Mouse (Mus musculus): Measurements from ENCODE around the gene Lrch1. TPM values are rescaled to one million over a fixed set of nuclear protein-coding genes. Genes with fewer than 3 reads are reported as not detected.
A peak's percentile ranks its signal among the peaks of the same experiment; 100 is the strongest.

The Lrch1 gene
- polyA plus RNA-seq, 1 experiment from 2014 or later: 14.8 TPM

GRCm38 (mm10) chr14:74798063-74798890 is 149.4 kb downstream of the Lrch1 start:
- 70% methylated on average over 16 of the region's 16 CpGs for WGBS

DNA sequence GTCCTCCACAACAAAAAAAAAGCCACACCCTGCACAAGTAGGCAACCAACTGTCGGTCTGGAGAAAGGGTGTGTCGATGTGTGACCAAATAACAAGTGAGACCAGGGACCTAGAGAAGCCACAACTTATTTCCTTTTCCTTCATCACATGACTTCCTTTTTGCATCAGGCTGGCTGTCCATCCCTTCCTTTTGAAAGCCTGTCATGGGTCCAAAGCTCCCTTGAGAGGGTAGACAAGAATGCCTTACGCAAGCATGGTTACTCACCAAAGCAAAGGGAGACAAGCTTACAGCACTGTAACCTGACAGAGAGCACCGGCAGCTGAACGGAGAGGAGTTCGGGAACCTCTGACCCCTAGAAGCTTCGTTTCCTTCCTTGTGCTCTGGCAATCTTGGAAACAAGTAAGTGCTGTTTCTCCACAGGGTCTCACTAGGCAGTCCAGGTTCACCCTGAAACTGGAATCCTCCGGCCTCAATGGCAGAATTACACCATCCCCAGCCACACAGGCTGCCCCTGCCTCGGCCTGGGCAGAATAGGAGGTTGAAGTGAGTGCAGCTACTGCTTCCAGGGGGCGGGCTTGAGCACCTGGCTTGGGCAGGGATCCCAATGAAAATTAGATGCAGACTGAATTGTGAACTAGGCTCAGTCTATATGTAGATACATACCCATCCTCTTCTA is 150.2 kb downstream of the Lrch1 start:
- H3K4me3 ChIP-seq (replicated peaks): no peak overlapping the region
- peaks cover 36% of the 10 kb centered on the region for H3K36me3 ChIP-seq
- H3K4me2 ChIP-seq: no peak overlapping the region
- peaks cover 8% of the 10 kb centered on the region; the same call in 1 of the 2 replicates for H3K4me1 ChIP-seq (replicated peaks)
- no peak overlapping the region for H3K27ac ChIP-seq
- ATAC-seq (ENCODE audit: insufficient number of reproducible peaks, insufficient read depth, low FRiP score, low TSS enrichment, low read depth): no peak
- no peaks in the 10 kb centered on the region for H3K27me3 ChIP-seq
- H3K9ac ChIP-seq (replicated peaks): no peak overlapping the region
- WGBS: 87% methylated on average over 10 of the region's 10 CpGs
- peaks cover 11% of the 10 kb centered on the region for H3K9me3 ChIP-seq

More at GRCm38 (mm10) chr14:74798063-74798890, 149.4 kb downstream of the Lrch1 start:
- no peak overlapping the region for H3K4me2 ChIP-seq
- no peak overlapping the region for H3K9ac ChIP-seq (replicated peaks)
- ATAC-seq (ENCODE audit: insufficient number of reproducible peaks, insufficient read depth, low FRiP score, low TSS enrichment, low read depth): peak; percentile 73; the same call in 1 of the 2 replicates
- H3K27ac ChIP-seq: no peak overlapping the region
- H3K9me3 ChIP-seq: peaks cover 11% of the 10 kb centered on the region
- peaks cover 8% of the 10 kb centered on the region; the same call in 1 of the 2 replicates for H3K4me1 ChIP-seq (replicated peaks)
- peaks cover 38% of the 10 kb centered on the region for H3K36me3 ChIP-seq
- no peaks in the 10 kb centered on the region for H3K27me3 ChIP-seq
- H3K4me3 ChIP-seq (replicated peaks): no peak overlapping the region

DNA sequence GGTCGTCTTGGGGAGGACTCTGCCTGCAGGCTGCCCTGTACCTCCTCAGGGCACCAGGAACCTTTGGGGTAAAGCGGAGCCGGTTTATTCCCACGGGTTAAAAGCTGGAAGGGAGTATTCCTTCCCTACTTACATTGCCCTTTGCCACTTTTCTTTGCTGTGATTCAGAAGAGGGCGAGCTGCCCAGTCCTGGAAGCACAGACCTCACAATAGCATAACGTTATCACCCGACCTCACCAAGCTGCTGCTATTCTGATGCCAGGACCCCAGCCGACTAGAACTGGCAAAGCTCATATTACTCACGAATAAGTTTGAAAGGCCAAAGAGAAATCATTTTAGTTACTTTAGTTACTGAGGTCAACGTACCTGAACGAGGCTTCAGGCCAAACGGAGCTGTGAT is 152.7 kb downstream of the Lrch1 start:
- H3K4me2 ChIP-seq: no peak overlapping the region
- peaks cover 8% of the 10 kb centered on the region; the same call in 1 of the 2 replicates for H3K4me1 ChIP-seq (replicated peaks)
- H3K36me3 ChIP-seq: peaks cover 20% of the 10 kb centered on the region; the same call in 1 of the 2 replicates
- no peak overlapping the region for H3K27ac ChIP-seq
- H3K4me3 ChIP-seq (replicated peaks): no peak overlapping the region
- 81% methylated on average over 12 of the region's 12 CpGs for WGBS
- no peak overlapping the region for H3K9ac ChIP-seq (replicated peaks)
- no peaks in the 10 kb centered on the region for H3K9me3 ChIP-seq
- no peak for ATAC-seq (ENCODE audit: insufficient number of reproducible peaks, insufficient read depth, low FRiP score, low TSS enrichment, low read depth)
- H3K27me3 ChIP-seq: no peaks in the 10 kb centered on the region

DNA sequence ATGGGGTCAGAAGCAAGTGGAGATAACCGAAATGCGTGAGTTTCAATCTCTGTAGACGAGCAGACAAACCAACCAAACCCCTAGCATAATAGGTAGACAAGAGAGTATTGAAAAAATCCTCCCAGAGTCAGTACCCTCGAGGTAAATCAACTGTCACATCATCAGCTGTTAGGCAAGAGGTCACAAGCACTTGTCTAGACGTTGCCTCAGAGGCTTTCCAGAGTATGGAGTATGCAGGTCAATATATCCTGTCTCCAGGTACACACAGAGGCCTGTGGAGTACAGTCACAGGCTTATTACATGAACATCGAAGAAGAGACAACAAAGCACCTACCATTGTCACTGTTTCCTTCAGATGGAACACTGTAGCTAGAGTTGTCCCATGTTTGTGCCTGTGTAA is 154.9 kb downstream of the Lrch1 start:
- no peaks in the 10 kb centered on the region for H3K9me3 ChIP-seq
- peaks cover 20% of the 10 kb centered on the region; the same call in 1 of the 2 replicates for H3K36me3 ChIP-seq
- no peak overlapping the region for H3K9ac ChIP-seq (replicated peaks)
- whole genome bisulfite sequencing: 79% methylated on average over 6 of the region's 6 CpGs
- H3K4me2 ChIP-seq: no peak overlapping the region
- no peaks in the 10 kb centered on the region for H3K4me1 ChIP-seq (replicated peaks)
- no peak for ATAC-seq (ENCODE audit: insufficient number of reproducible peaks, insufficient read depth, low FRiP score, low TSS enrichment, low read depth)
- no peaks in the 10 kb centered on the region for H3K27me3 ChIP-seq
- no peak overlapping the region for H3K27ac ChIP-seq
- no peak overlapping the region for H3K4me3 ChIP-seq (replicated peaks)

DNA sequence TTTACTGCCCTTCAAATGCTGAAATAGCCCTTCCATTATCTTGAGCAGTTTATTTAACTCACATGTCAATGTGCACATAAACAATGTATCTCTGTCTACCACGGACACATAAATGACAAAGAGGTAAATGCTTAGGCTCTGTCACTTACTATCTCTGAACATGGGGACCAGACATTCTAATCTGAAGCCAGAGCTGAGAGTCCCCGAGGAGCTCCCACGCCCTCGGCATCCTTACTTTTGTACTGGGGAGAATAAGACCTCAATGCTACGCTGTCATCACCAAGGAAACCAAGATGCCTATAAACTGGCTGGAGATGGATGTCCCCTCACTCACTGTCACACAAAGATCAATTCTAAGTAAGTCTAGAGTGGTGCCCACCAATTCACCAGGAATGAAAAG is 157.1 kb downstream of the Lrch1 start:
- Histone ChIP-seq H3K4me3 (replicated peaks) (no peak overlapping the region), H3K36me3 (peaks cover 16% of the 10 kb centered on the region), H3K4me2 (no peak overlapping the region), H3K9ac (replicated peaks) (no peak overlapping the region), H3K4me1 (replicated peaks) (no peaks in the 10 kb centered on the region), H3K9me3 (no peaks in the 10 kb centered on the region), H3K27ac (no peak overlapping the region), H3K27me3 (no peaks in the 10 kb centered on the region)
- WGBS: 85% methylated on average over 5 of the region's 5 CpGs
- no peak for ATAC-seq (ENCODE audit: insufficient number of reproducible peaks, insufficient read depth, low FRiP score, low TSS enrichment, low read depth)

DNA sequence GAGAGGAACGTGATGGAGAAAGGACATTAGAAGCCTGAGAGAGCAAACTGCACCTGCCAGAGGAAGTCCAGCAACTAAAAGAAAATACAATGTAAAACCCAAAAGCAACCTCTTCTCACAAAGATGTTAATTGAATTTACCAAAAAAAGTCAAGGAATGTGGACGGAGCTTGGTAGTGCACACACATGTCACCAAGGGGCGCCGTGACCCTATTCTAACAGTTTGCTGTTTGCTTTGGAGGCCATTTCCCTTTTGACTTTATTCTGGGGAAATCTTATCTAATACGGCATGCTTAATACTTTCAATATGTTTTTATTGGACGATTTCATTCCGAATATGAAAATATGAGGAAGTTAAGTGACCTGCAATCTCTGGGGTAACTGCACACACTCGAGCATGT is 158.9 kb downstream of the Lrch1 start:
- Histone ChIP-seq H3K36me3 (peaks cover 29% of the 10 kb centered on the region), H3K9me3 (no peaks in the 10 kb centered on the region), H3K4me3 (replicated peaks) (no peak overlapping the region), H3K27me3 (no peaks in the 10 kb centered on the region), H3K4me1 (replicated peaks) (no peaks in the 10 kb centered on the region), H3K27ac (no peak overlapping the region), H3K4me2 (no peak overlapping the region), H3K9ac (replicated peaks) (no peak overlapping the region)
- 85% methylated on average over 8 of the region's 8 CpGs for WGBS
- ATAC-seq (ENCODE audit: insufficient number of reproducible peaks, insufficient read depth, low FRiP score, low TSS enrichment, low read depth): no peak

DNA sequence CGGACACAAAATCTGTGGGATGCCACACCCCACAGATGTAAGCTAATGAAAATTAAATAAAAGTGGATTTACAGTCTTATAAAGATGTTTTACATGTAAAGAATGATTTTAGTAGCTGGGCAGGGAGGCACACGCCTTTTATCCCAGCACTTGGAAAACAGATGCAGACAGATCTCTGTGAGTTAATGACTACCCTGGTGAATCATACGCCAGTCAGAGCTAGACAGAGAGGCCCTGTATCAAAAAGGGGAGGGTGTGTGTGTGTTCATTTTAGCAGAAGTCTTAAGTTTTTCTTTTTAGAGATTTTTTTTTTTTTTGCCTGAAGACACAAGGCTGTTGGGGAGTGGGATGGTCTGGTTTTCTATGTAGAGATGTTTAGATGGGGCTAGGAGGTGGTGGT is 160.0 kb downstream of the Lrch1 start:
- Histone ChIP-seq H3K9me3 (no peaks in the 10 kb centered on the region), H3K9ac (replicated peaks) (no peak overlapping the region), H3K4me2 (no peak overlapping the region), H3K4me3 (replicated peaks) (no peak overlapping the region), H3K27me3 (no peaks in the 10 kb centered on the region), H3K27ac (no peak overlapping the region), H3K4me1 (replicated peaks) (no peaks in the 10 kb centered on the region), H3K36me3 (peaks cover 32% of the 10 kb centered on the region)
- 71% methylated on average over 3 of the region's 3 CpGs for WGBS
- no peak for ATAC-seq (ENCODE audit: insufficient number of reproducible peaks, insufficient read depth, low FRiP score, low TSS enrichment, low read depth)

DNA sequence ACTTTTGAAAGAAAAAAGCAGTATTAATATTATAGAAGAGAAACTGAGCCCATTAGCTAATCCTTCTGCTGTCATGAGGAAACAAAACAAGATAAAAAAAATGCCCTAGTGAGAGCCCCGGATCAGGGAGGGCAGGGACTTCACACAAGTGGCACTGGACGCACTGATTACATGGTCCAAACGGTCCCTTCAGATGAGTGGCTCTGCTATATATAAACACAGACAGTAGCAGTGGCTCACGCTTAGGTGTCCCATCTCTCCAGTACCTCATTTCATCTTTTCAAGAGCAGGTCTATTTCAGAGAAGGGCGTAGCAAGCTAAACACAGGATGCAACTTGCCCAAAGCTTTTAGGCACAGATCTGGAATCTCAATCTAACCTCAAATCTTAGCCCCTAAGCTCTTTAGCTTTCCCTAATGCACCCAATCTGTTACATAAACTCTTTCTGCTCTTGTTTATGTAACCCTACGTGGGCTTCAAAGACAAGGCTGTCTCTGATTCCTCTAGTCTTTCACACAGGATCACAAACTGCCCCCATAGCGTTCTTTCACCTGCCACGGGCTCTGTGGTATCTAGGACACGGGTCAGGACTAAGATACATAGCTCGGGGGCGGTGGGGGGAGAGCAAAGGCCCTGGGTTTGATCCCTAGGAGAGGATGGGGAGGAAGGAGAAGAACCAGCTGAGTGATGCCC is 163.3 kb downstream of the Lrch1 start:
- WGBS: 77% methylated on average over 11 of the region's 11 CpGs
- Histone ChIP-seq H3K9ac (replicated peaks) (no peak overlapping the region), H3K36me3 (peaks cover 29% of the 10 kb centered on the region), H3K27me3 (no peaks in the 10 kb centered on the region), H3K27ac (no peak overlapping the region), H3K4me1 (replicated peaks) (no peaks in the 10 kb centered on the region), H3K4me2 (no peak overlapping the region), H3K9me3 (no peaks in the 10 kb centered on the region), H3K4me3 (replicated peaks) (no peak overlapping the region)
- ATAC-seq (ENCODE audit: insufficient number of reproducible peaks, insufficient read depth, low FRiP score, low TSS enrichment, low read depth): no peak

- no peak overlapping the region for H3K4me2 ChIP-seq
- 84% methylated on average over 10 of the region's 10 CpGs for WGBS
These were observed 173.5 kb downstream of the Lrch1 start for GRCm38 (mm10) chr14:74774046-74774619.

GRCm38 (mm10) chr14:74767892-74768291 is 179.8 kb downstream of the Lrch1 start:
- ATAC-seq (ENCODE audit: insufficient number of reproducible peaks, insufficient read depth, low FRiP score, low TSS enrichment, low read depth): no peak
- Histone ChIP-seq H3K9ac (replicated peaks) (no peak overlapping the region), H3K36me3 (peaks cover 38% of the 10 kb centered on the region), H3K4me3 (replicated peaks) (no peak overlapping the region), H3K27me3 (no peaks in the 10 kb centered on the region), H3K9me3 (no peaks in the 10 kb centered on the region), H3K4me2 (no peak overlapping the region), H3K4me1 (replicated peaks) (no peaks in the 10 kb centered on the region), H3K27ac (no peak overlapping the region)
- 75% methylated on average over 1 of the region's 1 CpGs for WGBS

More at GRCm38 (mm10) chr14:74774046-74774619, 173.5 kb downstream of the Lrch1 start:
- H3K9me3 ChIP-seq: no peaks in the 10 kb centered on the region
- H3K4me3 ChIP-seq (replicated peaks): no peak overlapping the region
- no peak for ATAC-seq (ENCODE audit: insufficient number of reproducible peaks, insufficient read depth, low FRiP score, low TSS enrichment, low read depth)
- no peak overlapping the region for H3K9ac ChIP-seq (replicated peaks)
- peaks cover 39% of the 10 kb centered on the region for H3K36me3 ChIP-seq
- H3K27ac ChIP-seq: no peak overlapping the region
- no peaks in the 10 kb centered on the region for H3K4me1 ChIP-seq (replicated peaks)
- no peaks in the 10 kb centered on the region for H3K27me3 ChIP-seq

Measured in limb, embryonic 12.5 days (tissue).